Mouse (Mus musculus) lung, embryonic 14.5 days (tissue): Measurements from ENCODE around the gene Scmh1. TPM values are rescaled to one million over a fixed set of nuclear protein-coding genes. Genes with fewer than 3 reads are reported as not detected.

Experiments used
- ATAC-seq: fragments of 200-750 bp; cut with Nextera tagmentation; 2 replicates; pipeline ENCODE4 v1.8.0; 2017; ENCODE audit warnings: mild to moderate bottlenecking, moderate TSS enrichment, moderate library complexity; ENCODE audit not compliant: insufficient read depth
- DNase-seq: peaks from one replicate; pipeline ENCODE4 v3.0.0-alpha.2; 2015
- H3K27ac ChIP-seq: fragments of 300-500 bp; sonication (generic); 2 replicates; pipeline ENCODE4 v1.5.1; 2014; ENCODE audit warnings: low read depth, mild to moderate bottlenecking, moderate library complexity
- H3K27me3 ChIP-seq: fragments of 300-500 bp; sonication (generic); 2 replicates; pipeline ENCODE4 v1.6.1; 2014; ENCODE audit warnings: low read length, control low read depth; ENCODE audit not compliant: insufficient read depth
- H3K36me3 ChIP-seq: fragments of 300-500 bp; sonication (generic); 2 replicates; pipeline ENCODE4 v1.6.1; 2014; ENCODE audit warnings: control low read depth; ENCODE audit not compliant: insufficient read depth
- H3K4me1 ChIP-seq: fragments of 300-500 bp; sonication (generic); 2 replicates; pipeline ENCODE4 v1.6.1; 2014; ENCODE audit warnings: antibody characterized with exemption, control low read depth; ENCODE audit not compliant: insufficient read depth
- H3K4me2 ChIP-seq: fragments of 300-500 bp; sonication (generic); 2 replicates; pipeline ENCODE4 v1.6.1; 2014; ENCODE audit warnings: mild to moderate bottlenecking
- H3K4me3 ChIP-seq: fragments of 300-500 bp; sonication (generic); 2 replicates; pipeline ENCODE4 v1.5.1; 2014; ENCODE audit warnings: low read depth, low read length
- H3K9ac ChIP-seq: fragments of 300-500 bp; sonication (generic); 2 replicates; pipeline ENCODE4 v1.6.1; 2014
- H3K9me3 ChIP-seq: fragments of 300-500 bp; sonication (generic); 2 replicates; pipeline ENCODE4 v1.6.1; 2016; ENCODE audit warnings: low read depth, low read length, control low read depth
- CTCF ChIP-seq: IDR thresholded peaks from 2 replicates; pipeline ENCODE4 v1.5.1; 2016; ENCODE audit warnings: antibody characterized with exemption, low read depth
- WGBS: fragments of 180-500 bp; shearing (Covaris S2); extraction: QIAGEN DNeasy Blood & Tissue Kit; methylation state at CpG from one replicate; pipeline ENCODE4 v1.1.7; 2014; 5-methylcytosine and 5-hydroxymethylcytosine counted together
- polyA plus RNA-seq: library from polyadenylated mRNA; unstranded; fragments of >200 nt; fragmentation: Nextera tagmentation; extraction: Ambion mirVana; gene quantifications from 2 replicates; pipeline ENCODE4 v1.2.1, GENCODE M21; 2014

Scmh1 gene
- polyA plus RNA-seq, 1 experiment from 2014 or later, result 48.5 TPM

DNA sequence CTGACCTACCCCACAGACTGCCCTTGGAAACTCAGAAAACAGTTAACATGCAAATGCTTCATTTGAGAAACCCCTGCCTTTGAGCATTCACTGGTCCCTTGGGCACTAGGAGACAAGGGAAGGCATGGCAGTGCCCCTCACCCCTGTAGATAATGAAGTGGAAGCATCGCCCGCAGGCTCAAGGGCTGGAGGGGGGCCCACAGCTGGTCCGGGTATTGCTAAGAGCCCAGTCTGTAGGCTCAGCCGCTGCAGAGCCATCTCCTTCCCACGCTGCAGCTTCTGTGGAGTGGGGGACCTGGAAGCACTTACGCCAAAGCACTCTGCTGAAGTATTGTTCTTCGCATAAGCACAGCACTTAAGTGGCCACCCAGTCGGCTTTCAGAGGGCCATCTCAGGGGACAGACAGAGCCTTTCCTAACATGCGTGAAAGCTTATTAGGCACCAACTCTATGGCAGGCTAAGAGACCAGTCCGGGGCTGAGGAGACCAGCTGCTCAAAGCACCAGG is 35.2 kb upstream of the Scmh1 start:
- no peaks in the 10 kb centered on the region for H3K4me1 ChIP-seq
- no peak for TF ChIP-seq CTCF
- no peaks in the 10 kb centered on the region for H3K36me3 ChIP-seq
- ATAC-seq (0 out of 2 replicates have a peak, but pooled peaks have one; percentile 10), DNase-seq (peak; percentile 27)
- no peaks in the 10 kb centered on the region for H3K27me3 ChIP-seq
- no peaks in the 10 kb centered on the region for H3K9me3 ChIP-seq
- no peak overlapping the region for H3K27ac ChIP-seq
- H3K9ac ChIP-seq, result no peak overlapping the region
- peak overlapping the region; percentile 3; the same call in 1 of the 2 replicates for H3K4me2 ChIP-seq
- 31% methylated on average over 10 of the region's 10 CpGs for WGBS
- H3K4me3 ChIP-seq, result no peak overlapping the region

DNA sequence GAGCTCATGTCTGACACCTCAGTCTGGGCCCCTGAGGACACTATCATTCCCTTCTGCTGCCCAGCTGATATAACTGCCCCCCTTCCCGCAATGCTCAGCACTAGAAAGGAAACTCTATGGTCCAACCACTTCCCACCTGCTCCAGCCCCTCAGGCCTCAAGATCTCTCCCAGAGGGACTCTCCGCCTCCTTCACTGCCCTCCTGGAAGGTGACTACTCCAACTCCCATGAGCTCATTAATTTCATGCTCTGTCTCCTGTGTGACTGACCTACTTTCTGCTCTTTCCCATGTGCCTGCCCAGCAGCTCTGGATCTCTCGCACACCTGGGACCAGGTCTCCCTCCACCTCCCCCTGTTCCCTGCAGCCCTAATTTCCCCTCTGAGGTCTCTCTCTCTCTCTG is 32.2 kb upstream of the Scmh1 start:
- H3K4me2 ChIP-seq, result no peak overlapping the region
- 64% methylated on average over 3 of the region's 3 CpGs for WGBS
- no peaks in the 10 kb centered on the region for H3K4me1 ChIP-seq
- no peak overlapping the region for H3K9ac ChIP-seq
- DNase-seq (no peak), ATAC-seq (no peak)
- H3K27ac ChIP-seq, result no peak overlapping the region
- H3K4me3 ChIP-seq, result no peak overlapping the region
- TF ChIP-seq CTCF, result no peak
- no peaks in the 10 kb centered on the region for H3K36me3 ChIP-seq
- no peaks in the 10 kb centered on the region for H3K9me3 ChIP-seq
- H3K27me3 ChIP-seq, result no peaks in the 10 kb centered on the region

DNA sequence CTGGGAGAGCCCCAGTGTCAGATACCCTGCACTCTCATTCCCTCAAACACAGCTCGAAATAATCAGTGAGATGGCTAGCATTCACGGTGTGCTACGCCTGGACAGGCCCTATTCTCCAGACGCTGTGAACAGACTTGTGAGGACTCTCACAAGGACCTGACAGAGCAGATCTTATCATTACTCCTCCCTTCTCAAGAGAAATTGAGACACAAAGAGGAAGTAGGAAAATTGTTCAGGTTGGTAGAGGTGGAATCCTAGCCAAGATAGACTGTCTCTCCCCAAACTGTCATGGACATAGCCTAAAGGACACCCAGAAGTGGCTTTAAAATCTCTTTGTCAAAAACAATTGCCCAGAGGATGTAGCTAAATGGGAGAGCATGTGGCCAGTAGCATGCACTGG is 31.3 kb upstream of the Scmh1 start:
- no peaks in the 10 kb centered on the region for H3K36me3 ChIP-seq
- TF ChIP-seq CTCF, result no peak
- H3K27ac ChIP-seq, result no peak overlapping the region
- DNase-seq, result no peak
- H3K9me3 ChIP-seq, result no peaks in the 10 kb centered on the region
- H3K9ac ChIP-seq, result no peak overlapping the region
- H3K4me2 ChIP-seq, result no peak overlapping the region
- no peak for ATAC-seq
- 30% methylated on average over 4 of the region's 4 CpGs for WGBS
- no peaks in the 10 kb centered on the region for H3K27me3 ChIP-seq
- H3K4me3 ChIP-seq, result no peak overlapping the region
- H3K4me1 ChIP-seq, result no peaks in the 10 kb centered on the region

DNA sequence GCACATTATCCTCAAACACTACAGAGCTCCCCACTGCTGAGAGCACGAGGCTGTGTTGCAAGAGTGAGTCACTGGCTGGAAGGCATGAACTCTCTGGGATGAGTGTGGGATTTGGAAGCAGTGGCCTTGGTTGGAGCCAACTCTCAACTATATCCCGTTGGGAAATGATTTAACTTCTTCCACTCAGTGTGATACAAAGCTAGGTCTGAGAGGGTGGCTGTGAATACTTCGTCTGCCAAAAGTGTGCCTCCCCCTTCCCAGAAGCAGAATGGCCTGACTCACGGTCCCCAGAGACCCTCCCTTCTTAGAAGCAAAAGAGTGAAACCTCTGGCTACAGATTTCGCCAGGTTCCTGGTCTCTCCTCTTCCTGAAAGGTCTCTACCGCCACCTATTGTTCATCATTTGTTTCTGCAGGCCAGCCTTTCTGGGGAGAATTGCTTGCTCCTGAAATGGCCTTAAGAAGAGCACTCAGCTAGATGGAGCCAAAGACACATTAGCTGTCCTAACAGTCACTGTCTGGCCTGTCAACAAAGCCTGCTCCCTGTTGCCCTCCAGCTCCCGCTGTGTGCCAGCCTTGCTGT is 24.2 kb upstream of the Scmh1 start:
- no peaks in the 10 kb centered on the region for H3K4me1 ChIP-seq
- no peak overlapping the region for H3K27ac ChIP-seq
- H3K4me3 ChIP-seq, result no peak overlapping the region
- 7% methylated on average over 7 of the region's 7 CpGs for WGBS
- ATAC-seq, result peak; percentile 83
- no peak overlapping the region; the same call in 1 of the 2 replicates for H3K4me2 ChIP-seq
- no peaks in the 10 kb centered on the region for H3K36me3 ChIP-seq
- peak; percentile 96 for DNase-seq
- H3K9me3 ChIP-seq, result no peaks in the 10 kb centered on the region
- H3K27me3 ChIP-seq, result no peaks in the 10 kb centered on the region
- peak; percentile 91 for TF ChIP-seq CTCF
- H3K9ac ChIP-seq, result no peak overlapping the region

DNA sequence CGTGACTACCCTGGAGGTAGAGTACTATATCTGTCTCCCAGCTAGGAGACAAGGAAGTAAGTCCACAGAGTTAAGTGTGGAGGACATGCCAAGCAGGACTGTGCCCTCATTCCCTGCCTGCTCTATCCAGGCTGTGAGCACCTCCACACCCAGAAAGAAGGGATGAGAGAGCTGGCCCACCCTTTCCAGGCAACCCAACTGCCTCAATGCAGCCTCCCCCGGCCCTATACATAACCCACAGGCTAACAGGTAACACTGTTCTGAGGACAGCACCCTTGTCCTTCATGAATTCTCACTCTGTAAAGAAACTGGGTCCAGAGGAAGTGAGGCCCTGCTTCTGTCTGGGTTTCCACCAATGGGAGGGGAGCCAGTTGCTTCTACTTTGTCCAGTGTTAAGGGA is 19.6 kb upstream of the Scmh1 start:
- no peak for TF ChIP-seq CTCF

DNA sequence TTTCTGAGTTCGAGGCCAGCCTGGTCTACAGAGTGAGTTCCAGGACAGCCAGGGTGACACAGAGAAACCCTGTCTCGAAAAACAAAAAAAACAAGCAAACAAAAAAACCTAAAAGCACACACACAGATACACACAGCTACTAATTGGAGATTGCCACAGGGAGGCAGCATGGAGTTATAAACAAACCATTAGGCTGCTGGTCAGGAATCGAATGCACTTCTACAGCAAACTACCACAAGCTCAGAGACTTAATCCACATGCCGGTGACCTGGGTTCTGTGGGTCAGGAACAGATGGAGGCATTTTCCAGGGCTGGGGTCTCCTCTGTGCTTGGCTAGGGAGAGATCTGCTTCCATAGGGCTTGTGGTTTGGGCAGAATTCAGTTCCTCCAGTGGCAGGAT is 17.6 kb upstream of the Scmh1 start:
- Histone ChIP-seq H3K9ac (no peak overlapping the region), H3K9me3 (no peaks in the 10 kb centered on the region), H3K4me1 (no peaks in the 10 kb centered on the region), H3K4me3 (no peak overlapping the region), H3K27me3 (no peaks in the 10 kb centered on the region), H3K4me2 (no peak overlapping the region), H3K27ac (no peak overlapping the region), H3K36me3 (no peaks in the 10 kb centered on the region)
- peak; percentile 71 for DNase-seq
- WGBS, result 39% methylated on average over 4 of the region's 4 CpGs
- TF ChIP-seq CTCF, result peak; percentile 64
- no peak for ATAC-seq

More for the DNA sequence above, 19.6 kb upstream of the Scmh1 start:
- Histone ChIP-seq H3K36me3 (no peaks in the 10 kb centered on the region), H3K27ac (no peak overlapping the region), H3K4me2 (no peak overlapping the region), H3K4me3 (no peak overlapping the region), H3K27me3 (no peaks in the 10 kb centered on the region), H3K9ac (no peak overlapping the region), H3K9me3 (no peaks in the 10 kb centered on the region), H3K4me1 (no peaks in the 10 kb centered on the region)
- no peak for DNase-seq
- no peak for ATAC-seq
- WGBS, result 81% methylated on average over 2 of the region's 2 CpGs

DNA sequence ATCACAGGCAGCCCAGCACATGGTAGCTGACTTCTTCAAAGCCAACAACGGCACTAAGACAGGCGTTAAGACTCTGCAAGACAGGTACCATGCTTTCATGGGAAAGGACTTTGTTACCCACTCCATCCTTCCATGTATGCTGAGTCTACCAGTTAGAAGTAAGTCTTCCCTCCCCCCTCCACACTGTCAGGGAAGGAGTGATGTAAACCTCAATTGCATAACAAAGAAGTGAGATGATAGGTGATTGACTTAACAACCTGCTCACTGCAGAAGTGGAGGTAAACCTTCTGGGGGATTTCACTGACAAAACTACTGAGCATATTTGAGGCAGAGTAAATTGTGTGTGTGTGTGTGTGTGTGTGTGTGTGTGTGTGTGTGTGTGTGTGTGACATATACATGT is 17.1 kb upstream of the Scmh1 start:
- ATAC-seq, result no peak
- H3K27me3 ChIP-seq, result no peaks in the 10 kb centered on the region
- no peak overlapping the region for H3K9ac ChIP-seq
- 83% methylated on average over 2 of the region's 2 CpGs for WGBS
- DNase-seq, result no peak
- H3K4me3 ChIP-seq, result no peak overlapping the region
- no peak overlapping the region for H3K27ac ChIP-seq
- H3K4me1 ChIP-seq, result no peaks in the 10 kb centered on the region
- no peaks in the 10 kb centered on the region for H3K36me3 ChIP-seq
- no peak for TF ChIP-seq CTCF
- H3K9me3 ChIP-seq, result no peaks in the 10 kb centered on the region
- no peak overlapping the region for H3K4me2 ChIP-seq
